Mouse (Mus musculus) kidney, embryonic 14.5 days (tissue): ENCODE results near the gene Ankrd13a. TPM values are rescaled to one million over a fixed set of nuclear protein-coding genes. Genes with fewer than 3 reads are reported as not detected.

ENCODE experiments used
- ATAC-seq: fragments of 200-750 bp; cut with Nextera tagmentation; 2 replicates; pipeline ENCODE4 v1.8.0; 2017; ENCODE audit warnings: moderate number of reproducible peaks, mild to moderate bottlenecking, moderate TSS enrichment, moderate library complexity; ENCODE audit not compliant: low FRiP score, low TSS enrichment
- H3K27ac ChIP-seq: fragments of 300-500 bp; sonication (generic); 2 replicates; pipeline ENCODE4 v1.5.1; 2014; ENCODE audit warnings: low read depth, mild to moderate bottlenecking, low read length, moderate library complexity, mixed read lengths
- H3K27me3 ChIP-seq: fragments of 300-500 bp; sonication (generic); 2 replicates; pipeline ENCODE4 v1.6.1; 2014; ENCODE audit warnings: mild to moderate bottlenecking, low read length; ENCODE audit not compliant: control insufficient read depth, insufficient read depth
- H3K36me3 ChIP-seq: fragments of 300-500 bp; sonication (generic); 2 replicates; pipeline ENCODE4 v1.6.1; 2014; ENCODE audit warnings: low read length, mixed read lengths; ENCODE audit not compliant: control insufficient read depth, insufficient read depth
- H3K4me1 ChIP-seq: fragments of 300-500 bp; sonication (generic); 2 replicates; pipeline ENCODE4 v1.6.1; 2014; ENCODE audit warnings: low read length, mixed read lengths; ENCODE audit not compliant: control insufficient read depth, insufficient read depth
- H3K4me2 ChIP-seq: fragments of 300-500 bp; sonication (generic); replicated peaks from 2 replicates; pipeline ENCODE4 v1.6.1; 2014; ENCODE audit warnings: low read depth, mild to moderate bottlenecking, low read length
- H3K4me3 ChIP-seq: fragments of 300-500 bp; sonication (generic); 2 replicates; pipeline ENCODE4 v1.5.1; 2014; ENCODE audit warnings: mild to moderate bottlenecking, low read length
- H3K9ac ChIP-seq: fragments of 300-500 bp; sonication (generic); 2 replicates; pipeline ENCODE4 v1.6.1; 2014; ENCODE audit warnings: low read depth, mild to moderate bottlenecking, low read length, moderate library complexity
- H3K9me3 ChIP-seq: fragments of 300-500 bp; sonication (generic); 2 replicates; pipeline ENCODE4 v1.6.1; 2016; ENCODE audit warnings: low read length; ENCODE audit not compliant: control insufficient read depth
- WGBS: fragments of 180-500 bp; shearing (Covaris S2); extraction: QIAGEN DNeasy Blood & Tissue Kit; methylation state at CpG from one replicate; pipeline ENCODE4 v1.1.7; 2014; 5-methylcytosine and 5-hydroxymethylcytosine counted together
- polyA plus RNA-seq: library from polyadenylated mRNA; unstranded; fragments of >200 nt; fragmentation: Nextera tagmentation; extraction: Ambion mirVana; gene quantifications from 2 replicates; pipeline ENCODE4 v1.2.1, GENCODE M21; 2014

Gene Ankrd13a
- polyA plus RNA-seq, 1 experiment from 2014 or later = 67.9 TPM

DNA sequence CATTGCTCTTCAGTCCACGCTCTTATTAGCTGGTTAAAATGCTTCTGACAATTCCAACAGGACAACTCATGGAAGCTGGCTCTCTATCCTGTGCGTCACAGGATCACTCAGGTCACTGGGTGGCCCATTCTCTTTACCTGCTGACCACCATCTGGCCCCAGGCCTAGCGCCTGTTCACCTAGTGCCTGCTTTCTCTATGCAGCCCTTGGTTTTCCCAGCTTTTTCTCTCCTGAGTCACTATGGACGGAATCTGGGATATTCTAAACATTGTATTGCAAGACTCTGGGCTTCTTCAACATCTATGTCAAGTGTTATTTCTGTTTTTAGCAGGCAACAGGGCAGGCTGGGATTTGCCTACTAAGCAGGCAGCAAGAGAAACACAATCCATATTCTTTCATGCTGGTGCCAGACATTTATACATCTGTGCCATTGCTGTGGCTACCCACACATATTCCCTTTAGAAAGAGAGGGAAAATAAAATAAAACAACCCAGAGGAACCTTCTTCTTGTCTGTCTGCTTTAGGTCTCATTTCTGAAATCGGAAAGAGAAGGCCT lies 14.9 kb upstream of the Ankrd13a start:
- no peak for ATAC-seq
- H3K4me1 ChIP-seq = no peaks in the 10 kb centered on the region
- H3K9ac ChIP-seq = no peak overlapping the region
- no peak overlapping the region for H3K4me3 ChIP-seq
- peaks cover 66% of the 10 kb centered on the region for H3K36me3 ChIP-seq
- no peaks in the 10 kb centered on the region for H3K27me3 ChIP-seq
- 91% methylated on average over 5 of the region's 5 CpGs for WGBS
- H3K27ac ChIP-seq = no peak overlapping the region
- no peaks in the 10 kb centered on the region for H3K9me3 ChIP-seq
- H3K4me2 ChIP-seq = no peak overlapping the region

DNA sequence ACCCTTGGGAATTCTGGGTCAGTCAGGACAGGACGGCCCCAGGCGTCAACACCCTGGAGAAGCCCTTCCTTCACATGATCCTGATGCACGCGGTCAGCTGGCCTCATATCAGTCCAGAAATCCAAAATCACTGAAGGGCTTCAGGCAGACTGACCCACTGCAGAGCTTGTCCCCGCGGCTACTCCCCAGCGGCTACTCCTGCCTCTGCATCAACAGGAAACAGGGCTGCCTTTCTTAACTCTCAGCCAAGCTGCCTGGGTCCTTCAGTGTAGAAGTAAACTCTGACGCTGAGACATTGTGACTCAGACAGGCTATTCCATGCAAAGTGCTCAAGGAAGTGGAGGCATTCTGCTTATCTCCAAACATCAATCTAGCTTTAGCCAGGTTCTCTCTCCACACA lies 12.5 kb upstream of the Ankrd13a start:
- Histone ChIP-seq H3K36me3 (peaks cover 62% of the 10 kb centered on the region), H3K9ac (no peak overlapping the region), H3K4me2 (no peak overlapping the region), H3K9me3 (no peaks in the 10 kb centered on the region), H3K4me3 (no peak overlapping the region), H3K27ac (no peak overlapping the region), H3K4me1 (no peaks in the 10 kb centered on the region), H3K27me3 (no peaks in the 10 kb centered on the region)
- no peak for ATAC-seq
- WGBS = 89% methylated on average over 8 of the region's 8 CpGs

DNA sequence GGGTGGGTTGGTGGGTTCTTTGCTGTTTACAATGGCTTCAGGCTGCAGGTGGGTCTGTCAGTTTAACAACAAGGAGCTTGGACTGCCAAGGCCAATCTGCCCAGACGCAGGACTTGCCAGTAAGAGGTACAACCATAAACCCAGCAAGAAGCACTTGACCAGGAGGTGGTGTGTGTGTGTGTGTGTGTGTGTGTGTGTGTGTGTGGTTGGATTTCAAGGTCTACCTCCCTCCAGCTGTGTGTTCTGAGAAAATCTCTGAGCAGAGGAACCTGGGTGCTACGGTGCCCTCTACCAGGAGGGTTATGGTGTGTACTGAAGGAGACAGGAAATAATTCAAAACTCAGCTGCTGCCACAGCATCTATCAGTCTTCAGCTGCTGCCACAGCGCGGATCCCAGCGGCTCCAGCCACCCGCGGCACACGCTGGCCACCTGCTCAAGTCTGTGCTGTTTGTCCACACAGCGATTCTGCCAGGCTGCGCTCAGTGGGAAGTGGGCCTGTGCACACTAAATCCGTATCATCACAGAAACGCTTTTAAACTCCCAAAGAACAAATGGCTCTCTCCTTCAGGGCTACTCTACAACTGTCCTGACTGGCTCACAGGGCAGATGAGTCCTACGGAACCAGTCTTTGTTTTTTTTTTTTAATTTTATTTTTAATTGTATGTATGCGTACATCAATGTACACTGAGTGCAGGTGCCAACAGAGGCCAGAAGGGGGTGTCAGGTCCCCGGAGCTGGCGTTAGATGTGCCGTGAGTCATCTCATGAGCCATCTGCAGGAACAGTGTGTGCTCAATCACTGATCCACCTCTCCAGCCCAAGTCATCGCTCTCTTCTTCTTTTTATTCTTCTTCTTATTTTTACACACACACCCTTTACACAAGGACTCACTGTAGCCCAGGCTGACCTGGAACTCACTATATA lies 9.4 kb upstream of the Ankrd13a start:
- no peak for ATAC-seq
- Histone ChIP-seq H3K4me1 (no peaks in the 10 kb centered on the region), H3K4me2 (no peak overlapping the region), H3K27ac (no peak overlapping the region), H3K27me3 (no peaks in the 10 kb centered on the region), H3K9ac (no peak overlapping the region), H3K36me3 (peaks cover 54% of the 10 kb centered on the region), H3K4me3 (no peak overlapping the region), H3K9me3 (no peaks in the 10 kb centered on the region)
- WGBS = 91% methylated on average over 18 of the region's 18 CpGs

DNA sequence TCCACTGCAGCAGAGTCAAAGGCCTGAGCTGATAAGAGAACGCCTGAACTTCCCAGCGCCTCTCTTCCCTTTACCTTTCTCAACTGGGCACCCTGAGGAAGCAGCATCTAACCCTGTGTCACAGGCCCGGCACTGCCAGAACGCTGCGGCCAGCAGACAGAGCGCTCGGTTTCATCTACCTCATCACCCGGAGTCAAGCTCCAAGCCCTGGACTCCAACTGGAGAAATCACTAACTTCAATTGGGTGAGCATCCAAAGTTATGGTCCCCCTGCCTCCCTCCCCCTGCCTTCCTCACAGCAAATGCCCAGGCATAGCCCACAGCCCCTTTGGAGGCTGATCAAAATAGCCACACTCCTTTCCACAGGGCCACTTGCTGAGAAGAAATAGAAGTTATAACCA lies 7.8 kb upstream of the Ankrd13a start:
- Histone ChIP-seq H3K4me1 (no peaks in the 10 kb centered on the region), H3K27me3 (no peaks in the 10 kb centered on the region), H3K27ac (0 out of 2 replicates have a peak overlapping the region, but pooled peaks have one; percentile 4), H3K36me3 (peaks cover 40% of the 10 kb centered on the region; the same call in 1 of the 2 replicates), H3K9ac (no peak overlapping the region), H3K4me3 (no peak overlapping the region), H3K9me3 (no peaks in the 10 kb centered on the region), H3K4me2 (no peak overlapping the region)
- no peak for ATAC-seq
- WGBS = 93% methylated on average over 8 of the region's 8 CpGs

DNA sequence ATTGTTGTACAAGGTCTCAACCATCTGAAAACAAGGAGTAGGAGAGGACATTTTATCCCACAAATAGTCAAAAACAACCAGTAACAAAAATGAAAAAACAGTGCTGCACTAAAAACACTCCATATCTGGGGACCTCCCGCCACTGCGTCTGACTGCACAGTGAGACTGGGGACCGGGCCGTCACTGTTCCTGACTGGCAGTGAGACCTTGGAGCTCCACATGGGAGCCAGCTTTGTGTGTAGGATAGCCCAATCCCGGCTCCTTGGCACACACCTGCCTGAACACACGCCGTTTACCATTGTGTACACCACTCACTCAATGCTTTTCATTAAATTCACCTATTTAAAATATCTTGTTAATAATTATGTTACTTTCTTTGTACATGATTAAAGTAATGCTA lies 7.3 kb upstream of the Ankrd13a start:
- H3K4me1 ChIP-seq = peaks cover 3% of the 10 kb centered on the region; the same call in 1 of the 2 replicates
- H3K9ac ChIP-seq = no peak overlapping the region
- ATAC-seq = no peak
- 89% methylated on average over 7 of the region's 7 CpGs for WGBS
- peaks cover 35% of the 10 kb centered on the region; the same call in 1 of the 2 replicates for H3K36me3 ChIP-seq
- no peak overlapping the region for H3K4me3 ChIP-seq
- H3K4me2 ChIP-seq = no peak overlapping the region
- no peaks in the 10 kb centered on the region for H3K27me3 ChIP-seq
- no peaks in the 10 kb centered on the region for H3K9me3 ChIP-seq
- no peak overlapping the region for H3K27ac ChIP-seq

DNA sequence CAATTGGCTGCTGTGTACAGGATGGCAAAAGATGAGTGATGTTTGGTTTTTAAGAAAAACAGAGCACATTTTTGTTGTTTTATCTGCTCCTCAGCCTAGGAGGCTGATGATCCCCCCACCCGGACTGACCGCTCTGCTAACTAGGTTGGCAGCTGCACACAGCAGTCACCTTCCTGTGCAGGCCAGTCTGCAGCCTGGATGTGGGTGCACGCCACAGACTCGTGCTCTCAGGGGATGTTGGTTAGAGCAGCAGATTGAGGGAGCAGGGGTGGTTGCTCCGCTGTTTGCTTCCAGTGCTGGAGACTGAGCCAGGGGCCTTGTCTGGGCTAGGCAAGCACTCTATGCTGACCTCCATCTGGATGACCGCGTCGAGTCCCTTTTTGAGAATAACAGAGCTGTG lies 4.7 kb upstream of the Ankrd13a start:
- no peaks in the 10 kb centered on the region for H3K9me3 ChIP-seq
- no peak overlapping the region for H3K4me3 ChIP-seq
- WGBS = 92% methylated on average over 8 of the region's 8 CpGs
- no peak overlapping the region for H3K27ac ChIP-seq
- H3K4me2 ChIP-seq = no peak overlapping the region
- no peaks in the 10 kb centered on the region for H3K27me3 ChIP-seq
- no peak for ATAC-seq
- H3K36me3 ChIP-seq = peaks cover 10% of the 10 kb centered on the region; the same call in 1 of the 2 replicates
- H3K9ac ChIP-seq = no peak overlapping the region
- H3K4me1 ChIP-seq = peaks cover 7% of the 10 kb centered on the region; the same call in 1 of the 2 replicates

DNA sequence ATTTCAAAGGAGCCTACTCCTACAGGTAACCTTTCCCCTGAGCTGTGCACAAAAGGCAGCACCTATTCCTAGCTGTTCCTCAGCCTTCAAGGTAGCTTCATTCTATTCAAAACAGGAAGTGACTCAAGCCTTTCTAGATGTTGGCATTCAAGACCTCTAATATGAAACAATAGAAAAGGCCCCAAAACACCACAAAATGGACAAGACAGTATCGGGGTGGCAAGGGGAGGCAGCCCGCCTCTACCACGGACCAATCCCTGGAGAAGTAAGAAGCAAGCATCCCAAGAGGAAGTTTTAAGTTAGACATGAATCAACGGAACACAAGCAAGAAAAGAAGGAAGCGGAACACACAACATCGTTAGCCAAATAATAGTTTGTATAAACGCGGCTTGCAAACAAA lies 2.7 kb upstream of the Ankrd13a start:
- Histone ChIP-seq H3K9ac (peak overlapping the region; percentile 94; the same call in 1 of the 2 replicates), H3K4me1 (peaks cover 12% of the 10 kb centered on the region), H3K36me3 (no peaks in the 10 kb centered on the region), H3K27me3 (no peaks in the 10 kb centered on the region), H3K4me2 (peak overlapping the region; percentile 71), H3K27ac (no peak overlapping the region), H3K9me3 (no peaks in the 10 kb centered on the region), H3K4me3 (peak overlapping the region; percentile 98; the same call in 1 of the 2 replicates)
- no peak for ATAC-seq
- WGBS = 80% methylated on average over 8 of the region's 8 CpGs

DNA sequence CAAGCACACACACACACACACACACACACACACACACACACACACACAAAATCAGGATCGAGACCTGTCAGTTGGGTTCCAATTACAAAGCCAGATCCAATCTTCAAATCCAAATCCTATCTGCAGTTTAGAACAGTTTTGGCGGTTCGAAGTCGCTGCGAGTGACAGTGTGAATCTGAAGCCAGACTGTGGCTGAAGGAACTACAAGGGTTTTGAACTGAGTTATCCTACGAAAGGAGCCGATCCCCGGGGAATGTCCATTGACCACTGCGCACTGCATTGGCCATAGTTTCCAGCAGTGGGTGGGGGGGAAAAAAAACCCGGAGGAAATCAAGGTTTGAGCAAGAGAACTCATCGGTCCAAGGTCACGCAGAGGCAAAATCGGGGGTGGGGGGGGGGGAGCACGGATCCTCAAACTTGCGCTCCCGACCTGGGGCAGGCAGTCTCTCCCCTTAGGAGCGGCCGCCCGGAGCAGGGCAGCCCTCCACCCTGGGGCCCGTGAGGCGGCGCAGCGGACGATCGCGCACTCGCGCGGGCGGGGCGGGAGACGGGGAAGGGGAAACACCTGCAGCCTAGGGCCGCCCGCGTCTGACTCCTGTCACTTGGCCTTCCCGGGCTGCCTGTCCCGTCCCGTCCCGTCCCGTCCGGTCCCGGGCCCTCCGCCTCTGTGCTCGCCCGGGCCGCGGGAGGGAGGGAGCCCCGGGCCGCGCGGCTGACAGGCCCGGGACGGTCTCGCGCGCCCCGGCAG lies 1.8 kb upstream of the Ankrd13a start:
- H3K27me3 ChIP-seq = no peaks in the 10 kb centered on the region; the same call in 1 of the 2 replicates
- peak; percentile 51 for ATAC-seq
- peak overlapping the region; percentile 98 for H3K4me3 ChIP-seq
- H3K9me3 ChIP-seq = no peaks in the 10 kb centered on the region
- peak overlapping the region; percentile 71 for H3K27ac ChIP-seq
- H3K4me1 ChIP-seq = peaks cover 12% of the 10 kb centered on the region
- H3K36me3 ChIP-seq = no peaks in the 10 kb centered on the region
- H3K9ac ChIP-seq = peak overlapping the region; percentile 94
- H3K4me2 ChIP-seq = peak overlapping the region; percentile 71
- WGBS = 2% methylated on average over 44 of the region's 57 CpGs
